Mouse (Mus musculus) left cerebral cortex, adult 8-10 months (tissue): ENCODE measurements around the gene Slfn5. TPM values are rescaled to one million over a fixed set of nuclear protein-coding genes. Genes with fewer than 3 reads are reported as not detected.
"Not testable (repeated sequence)": the region's sequence is repeated elsewhere in the genome, so short reads cannot be mapped to it uniquely, and the experiment has no call there.

Experiments
- DNase-seq, 2 experiments: peaks; one replicate each; pipeline ENCODE4 v3.0.0; 2022; ENCODE audit warnings: low spot score in 2 of 2
- total RNA-seq, 4 experiments: library from RNA; stranded (reverse); gene quantifications; 2 replicates each; pipeline ENCODE4 v1.2.4; 2022

The Slfn5 gene
- total RNA-seq, 4 experiments from 2014 or later: 3.0 to 5.3 (median 3.4) TPM

GRCm38 (mm10) chr11:82945636-82946035 lies 5.5 kb upstream of the Slfn5 start:
- no peak for DNase-seq

GRCm38 (mm10) chr11:82947457-82947856 lies 3.7 kb upstream of the Slfn5 start:
- DNase-seq: no peak

- DNase-seq: no peak
Measured at GRCm38 (mm10) chr11:82949036-82949435, 2.1 kb upstream of the Slfn5 start.

GRCm38 (mm10) chr11:82951865-82952611 lies 889 bp downstream of the Slfn5 start:
- no peak for DNase-seq

- DNase-seq: no peak
Measured at GRCm38 (mm10) chr11:82952612-82953542, 1.7 kb downstream of the Slfn5 start.

GRCm38 (mm10) chr11:82954631-82955030 lies 3.5 kb downstream of the Slfn5 start:
- no peak for DNase-seq

- no peak for DNase-seq
Measured at GRCm38 (mm10) chr11:82956925-82957324, 5.8 kb downstream of the Slfn5 start.

GRCm38 (mm10) chr11:82959613-82960012 lies 8.5 kb downstream of the Slfn5 start:
- DNase-seq: no peak

GRCm38 (mm10) chr11:82961743-82962142 lies 10.6 kb downstream of the Slfn5 start:
- no peak for DNase-seq

- no peak for DNase-seq
Measured at GRCm38 (mm10) chr11:82962215-82962614, 11.1 kb downstream of the Slfn5 start.

GRCm38 (mm10) chr11:82970712-82971589 lies 19.8 kb downstream of the Slfn5 start:
- DNase-seq: no peak

GRCm38 (mm10) chr11:82971590-82971974 lies 20.4 kb downstream of the Slfn5 start:
- DNase-seq: no peak

GRCm38 (mm10) chr11:82973916-82974315 lies 22.8 kb downstream of the Slfn5 start:
- no peak for DNase-seq

- not testable (repeated sequence) for DNase-seq
Measured at GRCm38 (mm10) chr11:82982409-82982808, 31.3 kb downstream of the Slfn5 start.

- DNase-seq: no peak
Measured at GRCm38 (mm10) chr11:82983193-82983592, 32.0 kb downstream of the Slfn5 start.

GRCm38 (mm10) chr11:82987621-82988020 lies 36.5 kb downstream of the Slfn5 start:
- DNase-seq: no peak

- no peak for DNase-seq
Measured at GRCm38 (mm10) chr11:82989357-82989756, 38.2 kb downstream of the Slfn5 start.

GRCm38 (mm10) chr11:82990612-82991385 lies 39.6 kb downstream of the Slfn5 start:
- DNase-seq: not testable (repeated sequence)

GRCm38 (mm10) chr11:82991469-82992166 lies 40.5 kb downstream of the Slfn5 start, which contains the start of gene Slfn9:
Slfn9 (minus strand) TSS chr11:82991830.
- DNase-seq: peak; percentile 6

- no peak for DNase-seq
Measured at GRCm38 (mm10) chr11:83013356-83013755, 62.2 kb downstream of the Slfn5 start.
